Mouse (Mus musculus): ENCODE results near the gene Ncapg2. TPM values are rescaled to one million over a fixed set of nuclear protein-coding genes. Genes with fewer than 3 reads are reported as not detected.

The Ncapg2 gene
- 62.7 and 67.6 TPM in 2 replicates for polyA plus RNA-seq (2016; fragmentation: Nextera tagmentation; extraction: Ambion mirVana)

- Histone ChIP-seq H3K4me1 (peaks cover 46% of the 10 kb centered on the region), H3K27me3 (replicated peaks) (no peaks in the 10 kb centered on the region), H3K4me3 (peak within 1 kb of the TSS; percentile 95), H3K9ac (peak within 1 kb of the TSS; percentile 95), H3K9me3 (replicated peaks) (0 out of 2 replicates have a peak, but pooled peaks cover 14% of the 10 kb centered on the region), H3K4me2 (peak within 1 kb of the TSS; percentile 77), H3K27ac (peak within 1 kb of the TSS; percentile 83), H3K36me3 (peaks cover 61% of the 10 kb centered on the region)
- peak; percentile 97 for ATAC-seq
- WGBS (ENCODE audit: insufficient replicate concordance) = under 1% methylated on average over 72 of the region's 72 CpGs
Observed at GRCm38 (mm10) chr12:116405045-116405835, at the start of gene Ncapg2. Ncapg2 (plus strand) TSS chr12:116405402.

- Histone ChIP-seq H3K4me1 (no peaks in the 10 kb centered on the region), H3K4me3 (no peak overlapping the region), H3K9me3 (replicated peaks) (no peaks in the 10 kb centered on the region), H3K4me2 (no peak overlapping the region), H3K27ac (no peak overlapping the region), H3K9ac (no peak overlapping the region), H3K36me3 (peaks cover 71% of the 10 kb centered on the region), H3K27me3 (replicated peaks) (no peaks in the 10 kb centered on the region)
- no peak for ATAC-seq
Observed at GRCm38 (mm10) chr12:116362091-116362490, 43.1 kb upstream of the Ncapg2 start.

GRCm38 (mm10) chr12:116366900-116367299 lies 38.3 kb upstream of the Ncapg2 start:
- no peaks in the 10 kb centered on the region for H3K4me1 ChIP-seq
- no peak for ATAC-seq
- no peak overlapping the region for H3K9ac ChIP-seq
- H3K27ac ChIP-seq = no peak overlapping the region
- no peak overlapping the region for H3K4me3 ChIP-seq
- H3K36me3 ChIP-seq = peaks cover 74% of the 10 kb centered on the region
- WGBS (ENCODE audit: insufficient replicate concordance) = 82% methylated on average over 3 of the region's 3 CpGs
- no peaks in the 10 kb centered on the region for H3K9me3 ChIP-seq (replicated peaks)
- no peaks in the 10 kb centered on the region for H3K27me3 ChIP-seq (replicated peaks)
- no peak overlapping the region for H3K4me2 ChIP-seq

- ATAC-seq = no peak
- H3K9me3 ChIP-seq (replicated peaks) = no peaks in the 10 kb centered on the region
- H3K27ac ChIP-seq = no peak overlapping the region
- H3K4me2 ChIP-seq = no peak overlapping the region
- 89% methylated on average over 2 of the region's 2 CpGs for WGBS (ENCODE audit: insufficient replicate concordance)
- H3K9ac ChIP-seq = no peak overlapping the region
- H3K36me3 ChIP-seq = peaks cover 75% of the 10 kb centered on the region
- no peaks in the 10 kb centered on the region for H3K4me1 ChIP-seq
- no peak overlapping the region for H3K4me3 ChIP-seq
- no peaks in the 10 kb centered on the region for H3K27me3 ChIP-seq (replicated peaks)
Observed at GRCm38 (mm10) chr12:116367346-116367745, 37.9 kb upstream of the Ncapg2 start.

- no peak for ATAC-seq
- H3K4me3 ChIP-seq = no peak overlapping the region
- 76% methylated on average over 2 of the region's 2 CpGs for WGBS (ENCODE audit: insufficient replicate concordance)
Observed at GRCm38 (mm10) chr12:116368857-116369256, 36.3 kb upstream of the Ncapg2 start.

GRCm38 (mm10) chr12:116383101-116383500 lies 22.1 kb upstream of the Ncapg2 start:
- no peaks in the 10 kb centered on the region for H3K9me3 ChIP-seq (replicated peaks)
- peaks cover 6% of the 10 kb centered on the region; the same call in 1 of the 2 replicates for H3K36me3 ChIP-seq
- no peaks in the 10 kb centered on the region for H3K27me3 ChIP-seq (replicated peaks)
- H3K4me3 ChIP-seq = no peak overlapping the region
- no peak for ATAC-seq
- H3K4me1 ChIP-seq = no peaks in the 10 kb centered on the region
- no peak overlapping the region for H3K4me2 ChIP-seq
- no peak overlapping the region for H3K9ac ChIP-seq
- WGBS (ENCODE audit: insufficient replicate concordance) = 65% methylated on average over 2 of the region's 2 CpGs
- H3K27ac ChIP-seq = no peak overlapping the region

More at GRCm38 (mm10) chr12:116368857-116369256, 36.3 kb upstream of the Ncapg2 start:
- Histone ChIP-seq H3K27ac (no peak overlapping the region), H3K9me3 (replicated peaks) (no peaks in the 10 kb centered on the region), H3K4me1 (no peaks in the 10 kb centered on the region), H3K4me2 (no peak overlapping the region), H3K36me3 (peaks cover 69% of the 10 kb centered on the region), H3K27me3 (replicated peaks) (no peaks in the 10 kb centered on the region), H3K9ac (no peak overlapping the region)

- Histone ChIP-seq H3K36me3 (peaks cover 6% of the 10 kb centered on the region; the same call in 1 of the 2 replicates), H3K9me3 (replicated peaks) (no peaks in the 10 kb centered on the region), H3K27ac (no peak overlapping the region), H3K9ac (no peak overlapping the region), H3K27me3 (replicated peaks) (no peaks in the 10 kb centered on the region), H3K4me3 (no peak overlapping the region), H3K4me1 (no peaks in the 10 kb centered on the region), H3K4me2 (no peak overlapping the region)
- ATAC-seq = no peak
Observed at GRCm38 (mm10) chr12:116383995-116384394, 21.2 kb upstream of the Ncapg2 start.

GRCm38 (mm10) chr12:116386802-116387201 lies 18.4 kb upstream of the Ncapg2 start:
- Histone ChIP-seq H3K4me1 (no peaks in the 10 kb centered on the region), H3K9ac (no peak overlapping the region), H3K27ac (no peak overlapping the region), H3K4me2 (no peak overlapping the region), H3K4me3 (no peak overlapping the region), H3K27me3 (replicated peaks) (no peaks in the 10 kb centered on the region), H3K36me3 (no peaks in the 10 kb centered on the region), H3K9me3 (replicated peaks) (no peaks in the 10 kb centered on the region)
- ATAC-seq = no peak
- WGBS (ENCODE audit: insufficient replicate concordance) = 53% methylated on average over 1 of the region's 1 CpGs

- no peak overlapping the region for H3K27ac ChIP-seq
- 38% methylated on average over 1 of the region's 1 CpGs for WGBS (ENCODE audit: insufficient replicate concordance)
- H3K9me3 ChIP-seq (replicated peaks) = no peaks in the 10 kb centered on the region
- H3K27me3 ChIP-seq (replicated peaks) = no peaks in the 10 kb centered on the region
- no peak for ATAC-seq
- H3K36me3 ChIP-seq = no peaks in the 10 kb centered on the region
- no peak overlapping the region for H3K9ac ChIP-seq
- H3K4me1 ChIP-seq = no peaks in the 10 kb centered on the region
- H3K4me2 ChIP-seq = no peak overlapping the region
- H3K4me3 ChIP-seq = no peak overlapping the region
Observed at GRCm38 (mm10) chr12:116389868-116390267, 15.3 kb upstream of the Ncapg2 start.

- ATAC-seq = no peak
- Histone ChIP-seq H3K4me3 (no peak overlapping the region), H3K4me1 (no peaks in the 10 kb centered on the region), H3K9ac (no peak overlapping the region), H3K36me3 (no peaks in the 10 kb centered on the region), H3K27me3 (replicated peaks) (no peaks in the 10 kb centered on the region), H3K27ac (no peak overlapping the region), H3K4me2 (no peak overlapping the region), H3K9me3 (replicated peaks) (no peaks in the 10 kb centered on the region)
- WGBS (ENCODE audit: insufficient replicate concordance) = 53% methylated on average over 2 of the region's 2 CpGs
Observed at GRCm38 (mm10) chr12:116394327-116394726, 10.9 kb upstream of the Ncapg2 start.

GRCm38 (mm10) chr12:116395312-116395711 lies 9.9 kb upstream of the Ncapg2 start:
- Histone ChIP-seq H3K27me3 (replicated peaks) (no peaks in the 10 kb centered on the region), H3K27ac (no peak overlapping the region), H3K4me2 (no peak overlapping the region), H3K36me3 (no peaks in the 10 kb centered on the region), H3K9me3 (replicated peaks) (no peaks in the 10 kb centered on the region), H3K4me3 (no peak overlapping the region), H3K9ac (no peak overlapping the region), H3K4me1 (no peaks in the 10 kb centered on the region)
- WGBS (ENCODE audit: insufficient replicate concordance) = 68% methylated on average over 2 of the region's 2 CpGs
- ATAC-seq = no peak

- no peaks in the 10 kb centered on the region for H3K4me1 ChIP-seq
- no peak for ATAC-seq
- H3K4me2 ChIP-seq = no peak overlapping the region
- H3K4me3 ChIP-seq = no peak overlapping the region
- H3K27me3 ChIP-seq (replicated peaks) = no peaks in the 10 kb centered on the region
- WGBS (ENCODE audit: insufficient replicate concordance) = 49% methylated on average over 2 of the region's 2 CpGs
- H3K9ac ChIP-seq = no peak overlapping the region
- H3K36me3 ChIP-seq = no peaks in the 10 kb centered on the region
- no peaks in the 10 kb centered on the region for H3K9me3 ChIP-seq (replicated peaks)
- H3K27ac ChIP-seq = no peak overlapping the region
Observed at GRCm38 (mm10) chr12:116396072-116396695, 9.0 kb upstream of the Ncapg2 start.

Data from liver, embryonic 12.5 days (tissue).